8 mouse cellular contexts compared by ENCODE assay signal in the genomic region with DNA sequence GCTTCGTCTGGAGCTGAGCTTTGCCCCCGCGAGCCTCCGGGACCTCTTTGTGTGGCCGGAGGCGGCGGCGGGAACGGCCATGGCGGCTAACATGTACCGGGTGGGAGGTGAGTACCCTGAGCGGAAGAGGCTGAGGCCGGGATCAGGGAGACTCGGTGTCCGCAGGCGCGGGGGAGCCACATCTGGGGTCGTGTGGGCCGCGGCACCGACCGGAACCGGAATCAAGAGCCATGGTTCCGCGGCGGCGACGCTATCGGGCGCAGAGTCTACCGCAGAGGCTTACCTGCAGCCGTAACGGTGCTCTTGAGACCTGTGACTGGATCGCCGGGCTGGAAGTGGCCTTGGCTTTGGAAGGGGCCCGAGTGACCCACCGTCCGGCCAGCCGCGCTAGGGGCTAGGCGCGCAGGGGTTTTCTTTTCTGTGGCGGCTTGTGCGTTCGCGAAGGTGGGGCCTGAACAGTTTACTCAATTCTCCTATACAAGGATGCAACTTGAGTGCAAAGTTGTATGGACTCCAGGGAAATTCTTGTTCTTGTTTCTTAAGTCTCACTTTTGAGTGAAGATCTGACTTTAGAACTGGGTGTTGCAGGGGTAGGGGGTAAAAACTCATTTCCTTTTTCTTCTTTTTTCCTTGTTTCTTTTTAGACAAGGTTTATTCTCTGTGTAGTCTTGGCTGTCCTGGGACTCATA. TPM values are rescaled to one million over a fixed set of nuclear protein-coding genes. Genes with fewer than 3 reads are reported as not detected.
DNase-seq lines count a peak whose midpoint lies in the region; ATAC-seq and TF ChIP-seq lines count a peak whose summit lies in the region.

No protein-coding gene starts in this region.

- peak overlapping the region; percentile 84 for H3K27ac ChIP-seq in bone marrow macrophage, adult 2 months (ENCODE audit: insufficient read depth, low read depth, low read length)
- peak overlapping the region; percentile 96 to 99 for H3K27ac ChIP-seq in heart, embryonic 14.5 days (replicated peaks in 1 of 2; ENCODE audit: control insufficient read depth in 1 of 2, insufficient read depth in 1 of 2, low read depth in 2 of 2, low read length in 2 of 2)
- peak overlapping the region; percentile 99 for H3K27ac ChIP-seq in limb, embryonic 11.5 days (replicated peaks; ENCODE audit: low read depth, low read length)
- peak overlapping the region; percentile 98 for H3K27ac ChIP-seq in midbrain, embryonic 12.5 days (replicated peaks)

- DNase-seq in right cerebral cortex, adult 18-20 months: peak; percentile 51
- DNase-seq in right cerebral cortex, postnatal 14 days: no peak
- no peak for DNase-seq in limb, embryonic 11.5 days (ENCODE audit: low spot score)
- DNase-seq in retina, postnatal 1 day: no peak
- DNase-seq in thymus, postnatal 36 days: no peak

- peaks cover 62% of the 10 kb centered on the region for H3K36me3 ChIP-seq in heart, embryonic 14.5 days (ENCODE audit: control insufficient read depth, insufficient read depth, low read length)
- peaks cover 25% of the 10 kb centered on the region for H3K36me3 ChIP-seq in limb, embryonic 11.5 days (ENCODE audit: control insufficient read depth, insufficient read depth, low read length)
- peaks cover 33% of the 10 kb centered on the region for H3K36me3 ChIP-seq in midbrain, embryonic 12.5 days

- peak overlapping the region; percentile 99 for H3K9ac ChIP-seq in heart, embryonic 14.5 days (ENCODE audit: low read length)
- peak overlapping the region; percentile 99 for H3K9ac ChIP-seq in limb, embryonic 11.5 days (ENCODE audit: low read length)
- H3K9ac ChIP-seq in midbrain, embryonic 12.5 days (replicated peaks): peak overlapping the region; percentile 99

- H3K4me3 ChIP-seq in bone marrow macrophage, adult 2 months (ENCODE audit: insufficient read depth, low read length): peak overlapping the region; percentile 93
- H3K4me3 ChIP-seq in heart, embryonic 14.5 days (ENCODE audit: control insufficient read depth in 1 of 2, insufficient read depth in 1 of 2, low read depth in 1 of 2, low read length in 2 of 2): peak overlapping the region; percentile 74 to 99
- H3K4me3 ChIP-seq in limb, embryonic 11.5 days (ENCODE audit: low read depth, low read length): peak overlapping the region; percentile 98
- peak overlapping the region; percentile 94 for H3K4me3 ChIP-seq in midbrain, embryonic 12.5 days

- peak; percentile 71 for ATAC-seq in heart, embryonic 14.5 days (ENCODE audit: insufficient number of reproducible peaks, insufficient read depth, low FRiP score, low read depth)
- peak; percentile 41 for ATAC-seq in limb, embryonic 11.5 days (ENCODE audit: insufficient number of reproducible peaks, low FRiP score, low TSS enrichment, low read depth)
- ATAC-seq in midbrain, embryonic 12.5 days (ENCODE audit: low FRiP score, low read depth): peak; percentile 52

- TF ChIP-seq POLR2A in bone marrow macrophage, adult 2 months (IDR thresholded peaks at IDR 0.05; ENCODE audit: borderline replicate concordance, low read depth, low read length): no peak

- no peaks in the 10 kb centered on the region for H3K9me3 ChIP-seq in heart, embryonic 14.5 days (ENCODE audit: control insufficient read depth, low read length)
- H3K9me3 ChIP-seq in limb, embryonic 11.5 days (ENCODE audit: control insufficient read depth, low read length): no peaks in the 10 kb centered on the region
- no peaks in the 10 kb centered on the region for H3K9me3 ChIP-seq in midbrain, embryonic 12.5 days

- peak overlapping the region; percentile 79 for H3K4me2 ChIP-seq in heart, embryonic 14.5 days (ENCODE audit: low read length)
- peak overlapping the region; percentile 44 for H3K4me2 ChIP-seq in limb, embryonic 11.5 days (ENCODE audit: low read depth, severe bottlenecking)
- H3K4me2 ChIP-seq in midbrain, embryonic 12.5 days (replicated peaks): peak overlapping the region; percentile 73

- WGBS in heart, embryonic 14.5 days: under 1% methylated on average over 46 of the region's 46 CpGs
- WGBS in limb, embryonic 11.5 days: under 1% methylated on average over 46 of the region's 46 CpGs
- WGBS in midbrain, embryonic 12.5 days: 0% methylated on average over 46 of the region's 46 CpGs

- TF ChIP-seq CTCF in bone marrow macrophage, adult 2 months (IDR thresholded peaks at IDR 0.05; ENCODE audit: low read depth, low read length): no peak

- H3K4me1 ChIP-seq in bone marrow macrophage, adult 2 months (ENCODE audit: control insufficient read depth, insufficient read depth, low read length): peaks cover 35% of the 10 kb centered on the region
- peaks cover 12 to 37% of the 10 kb centered on the region in 2 experiments for H3K4me1 ChIP-seq in heart, embryonic 14.5 days (ENCODE audit: control insufficient read depth in 2 of 2, insufficient read depth in 2 of 2, low read length in 2 of 2)
- H3K4me1 ChIP-seq in limb, embryonic 11.5 days (ENCODE audit: control insufficient read depth, insufficient read depth, low read length): peaks cover 16% of the 10 kb centered on the region
- peaks cover 35% of the 10 kb centered on the region for H3K4me1 ChIP-seq in midbrain, embryonic 12.5 days

- no peaks in the 10 kb centered on the region for H3K27me3 ChIP-seq in heart, embryonic 14.5 days (ENCODE audit: control insufficient read depth, insufficient read depth, low read length)
- no peaks in the 10 kb centered on the region for H3K27me3 ChIP-seq in limb, embryonic 11.5 days (ENCODE audit: control insufficient read depth, insufficient read depth, low read length)
- no peaks in the 10 kb centered on the region for H3K27me3 ChIP-seq in midbrain, embryonic 12.5 days

RNA-seq across cellular contexts. Expression of gene Mta2, which starts 0.7 kb away (rescaled TPM):
- 78.6 and 81.2 TPM in 2 replicates for polyA plus RNA-seq in bone marrow macrophage, adult 2 months (2012; ENCODE audit: insufficient read depth, insufficient read length, missing spikeins)
- polyA plus RNA-seq in heart, embryonic 14.5 days (2014; fragmentation: Nextera tagmentation; extraction: Ambion mirVana): 19.8 and 26.5 TPM in 2 replicates
- polyA plus RNA-seq in limb, embryonic 11.5 days (2014; fragmentation: Nextera tagmentation; extraction: Ambion mirVana): 58.5 and 62.0 TPM in 2 replicates
- polyA plus RNA-seq in midbrain, embryonic 12.5 days (2016; fragmentation: Nextera tagmentation; extraction: Ambion mirVana): 189 and 192 TPM in 2 replicates

RNA-seq across cellular contexts. Expression of gene Tut1, which starts 11.2 kb away (rescaled TPM):
- polyA plus RNA-seq in bone marrow macrophage, adult 2 months (2012; ENCODE audit: insufficient read depth, insufficient read length, missing spikeins): 12.5 and 14.6 TPM in 2 replicates
- polyA plus RNA-seq in heart, embryonic 14.5 days (2014; fragmentation: Nextera tagmentation; extraction: Ambion mirVana): 14.5 and 15.6 TPM in 2 replicates
- 33.2 and 35.2 TPM in 2 replicates for polyA plus RNA-seq in limb, embryonic 11.5 days (2014; fragmentation: Nextera tagmentation; extraction: Ambion mirVana)
- 34.0 and 34.2 TPM in 2 replicates for polyA plus RNA-seq in midbrain, embryonic 12.5 days (2016; fragmentation: Nextera tagmentation; extraction: Ambion mirVana)

RNA-seq across cellular contexts. Expression of gene Eml3, which starts 13.1 kb away (rescaled TPM):
- 33.1 and 33.7 TPM in 2 replicates for polyA plus RNA-seq in bone marrow macrophage, adult 2 months (2012; ENCODE audit: insufficient read depth, insufficient read length, missing spikeins)
- 9.0 TPM in 2 replicates for polyA plus RNA-seq in heart, embryonic 14.5 days (2014; fragmentation: Nextera tagmentation; extraction: Ambion mirVana)
- 17.9 and 18.0 TPM in 2 replicates for polyA plus RNA-seq in limb, embryonic 11.5 days (2014; fragmentation: Nextera tagmentation; extraction: Ambion mirVana)
- polyA plus RNA-seq in midbrain, embryonic 12.5 days (2016; fragmentation: Nextera tagmentation; extraction: Ambion mirVana): 14.9 and 15.8 TPM in 2 replicates

RNA-seq across cellular contexts. Expression of gene Rom1, which starts 13.3 kb away (rescaled TPM):
- polyA plus RNA-seq in bone marrow macrophage, adult 2 months (2012; ENCODE audit: insufficient read depth, insufficient read length, missing spikeins): 2.5 and 3.6 TPM in 2 replicates
- 0.94 and 1.6 TPM in 2 replicates for polyA plus RNA-seq in heart, embryonic 14.5 days (2014; fragmentation: Nextera tagmentation; extraction: Ambion mirVana)
- 1.1 and 1.4 TPM in 2 replicates for polyA plus RNA-seq in limb, embryonic 11.5 days (2014; fragmentation: Nextera tagmentation; extraction: Ambion mirVana)
- 2.1 and 2.2 TPM in 2 replicates for polyA plus RNA-seq in midbrain, embryonic 12.5 days (2016; fragmentation: Nextera tagmentation; extraction: Ambion mirVana)

RNA-seq across cellular contexts. Expression of gene B3gat3, which starts 22.2 kb away (rescaled TPM):
- 35.5 and 40.8 TPM in 2 replicates for polyA plus RNA-seq in bone marrow macrophage, adult 2 months (2012; ENCODE audit: insufficient read depth, insufficient read length, missing spikeins)
- polyA plus RNA-seq in heart, embryonic 14.5 days (2014; fragmentation: Nextera tagmentation; extraction: Ambion mirVana): 27.8 and 34.2 TPM in 2 replicates
- 33.1 and 37.2 TPM in 2 replicates for polyA plus RNA-seq in limb, embryonic 11.5 days (2014; fragmentation: Nextera tagmentation; extraction: Ambion mirVana)
- polyA plus RNA-seq in midbrain, embryonic 12.5 days (2016; fragmentation: Nextera tagmentation; extraction: Ambion mirVana): 71.9 and 72.5 TPM in 2 replicates
